Mouse (Mus musculus) midbrain, postnatal 0 days (tissue): ENCODE data around the gene Klf16. TPM values are rescaled to one million over a fixed set of nuclear protein-coding genes. Genes with fewer than 3 reads are reported as not detected.
A peak's percentile ranks its signal among the peaks of the same experiment; 100 is the strongest.

ENCODE experiments used
- ATAC-seq: fragments of 200-750 bp; cut with Nextera tagmentation; 2 replicates; pipeline ENCODE4 v1.8.0; 2017; ENCODE audit warnings: moderate number of reproducible peaks, mild to moderate bottlenecking, moderate TSS enrichment, moderate library complexity; ENCODE audit not compliant: low FRiP score
- DNase-seq: peaks from one replicate; pipeline ENCODE4 v3.0.0-alpha.2; 2015; ENCODE audit warnings: low spot score
- H3K27ac ChIP-seq: fragments of 300-500 bp; sonication (generic); 2 replicates; pipeline ENCODE4 v1.5.1; 2014; ENCODE audit warnings: low read depth, mild to moderate bottlenecking, low read length, mixed read lengths
- H3K27me3 ChIP-seq: fragments of 300-500 bp; sonication (generic); 2 replicates; pipeline ENCODE4 v1.6.1; 2014; ENCODE audit warnings: low read length, control low read depth, mixed read lengths; ENCODE audit not compliant: insufficient read depth
- H3K36me3 ChIP-seq: fragments of 300-500 bp; sonication (generic); 2 replicates; pipeline ENCODE4 v1.6.1; 2014; ENCODE audit warnings: low read length, control low read depth, mixed read lengths; ENCODE audit not compliant: insufficient read depth
- H3K4me1 ChIP-seq: fragments of 300-500 bp; sonication (generic); 2 replicates; pipeline ENCODE4 v1.6.1; 2014; ENCODE audit warnings: mild to moderate bottlenecking, control low read depth, antibody characterized with exemption, low read length, mixed read lengths; ENCODE audit not compliant: insufficient read depth
- H3K4me2 ChIP-seq: fragments of 300-500 bp; sonication (generic); 2 replicates; pipeline ENCODE4 v1.6.1; 2014; ENCODE audit warnings: low read depth, mild to moderate bottlenecking, low read length, mixed read lengths; ENCODE audit not compliant: poor library complexity, severe bottlenecking
- H3K4me3 ChIP-seq: fragments of 300-500 bp; sonication (generic); 2 replicates; pipeline ENCODE4 v1.5.1; 2014; ENCODE audit warnings: low read depth, mild to moderate bottlenecking, low read length, moderate library complexity
- H3K9ac ChIP-seq: fragments of 300-500 bp; sonication (generic); replicated peaks from 2 replicates; pipeline ENCODE4 v1.6.1; 2014; ENCODE audit warnings: mild to moderate bottlenecking, low read length, moderate library complexity, mixed read lengths; ENCODE audit not compliant: poor library complexity, severe bottlenecking
- H3K9me3 ChIP-seq: fragments of 300-500 bp; sonication (generic); 2 replicates; pipeline ENCODE4 v1.6.1; 2016; ENCODE audit warnings: low read length, control low read depth
- CTCF ChIP-seq: IDR thresholded peaks from 2 replicates; pipeline ENCODE4 v1.5.1; 2016; ENCODE audit warnings: antibody characterized with exemption, mild to moderate bottlenecking
- WGBS: fragments of 180-500 bp; shearing (Covaris S2); extraction: QIAGEN DNeasy Blood & Tissue Kit; methylation state at CpG from one replicate; pipeline ENCODE4 v1.1.7; 2014; 5-methylcytosine and 5-hydroxymethylcytosine counted together
- polyA plus RNA-seq: library from polyadenylated mRNA; unstranded; fragments of >200 nt; fragmentation: Nextera tagmentation; extraction: Ambion mirVana; gene quantifications from 2 replicates; pipeline ENCODE4 v1.2.1, GENCODE M21; 2015
- total RNA-seq: library from RNA; depleted of rRNA; stranded (reverse); fragments of >200 nt; gene quantifications from 2 replicates; pipeline ENCODE4 v1.2.3, GENCODE M21; 2014

Klf16 gene
- total and polyA plus RNA-seq, 2 experiments from 2014 or later, result 8.3 to 18.1 TPM

DNA sequence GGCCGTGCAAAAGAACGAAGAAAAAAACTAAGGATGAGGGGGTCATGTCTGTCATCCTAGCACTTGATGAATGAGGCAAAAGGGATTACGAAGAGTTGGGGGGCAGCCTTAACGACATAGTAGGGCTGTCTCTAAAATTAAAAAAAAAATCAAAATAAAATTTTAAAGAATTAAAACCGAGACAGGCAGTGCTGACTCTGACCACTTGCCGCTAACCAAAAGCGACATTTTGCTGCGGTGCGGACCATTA lies 44.5 kb upstream of the Klf16 start:
- no peak for DNase-seq
- no peak for ATAC-seq
- WGBS, result under 1% methylated on average over 9 of the region's 9 CpGs

GRCm38 (mm10) chr10:80620796-80621689 lies 43.9 kb upstream of the Klf16 start:
- Histone ChIP-seq H3K36me3 (peaks cover 1% of the 10 kb centered on the region; the same call in 1 of the 2 replicates), H3K9me3 (no peaks in the 10 kb centered on the region), H3K4me2 (peak overlapping the region; percentile 73), H3K9ac (peak overlapping the region; percentile 62), H3K4me3 (peak overlapping the region; percentile 81), H3K27me3 (no peaks in the 10 kb centered on the region), H3K4me1 (peaks cover 11% of the 10 kb centered on the region), H3K27ac (peak overlapping the region; percentile 81)
- DNase-seq (no peak), ATAC-seq (no peak)
- WGBS, result 53% methylated on average over 16 of the region's 16 CpGs
- no peak for TF ChIP-seq CTCF

More for the DNA sequence above, 44.5 kb upstream of the Klf16 start:
- Histone ChIP-seq H3K27ac (peak overlapping the region; percentile 81), H3K4me2 (peak overlapping the region; percentile 73), H3K9ac (peak overlapping the region; percentile 62), H3K36me3 (no peaks in the 10 kb centered on the region), H3K4me3 (peak overlapping the region; percentile 81), H3K4me1 (peaks cover 11% of the 10 kb centered on the region), H3K27me3 (no peaks in the 10 kb centered on the region), H3K9me3 (no peaks in the 10 kb centered on the region)
- TF ChIP-seq CTCF, result no peak

GRCm38 (mm10) chr10:80620365-80620764 lies 43.2 kb upstream of the Klf16 start:
- H3K4me2 ChIP-seq, result no peak overlapping the region
- peaks cover 11% of the 10 kb centered on the region for H3K4me1 ChIP-seq
- H3K4me3 ChIP-seq, result no peak overlapping the region
- peaks cover 6% of the 10 kb centered on the region; the same call in 1 of the 2 replicates for H3K36me3 ChIP-seq
- H3K9ac ChIP-seq, result no peak overlapping the region
- H3K9me3 ChIP-seq, result no peaks in the 10 kb centered on the region
- TF ChIP-seq CTCF, result no peak
- no peak overlapping the region for H3K27ac ChIP-seq
- ATAC-seq (no peak), DNase-seq (no peak)
- 86% methylated on average over 9 of the region's 9 CpGs for WGBS
- H3K27me3 ChIP-seq, result no peaks in the 10 kb centered on the region

GRCm38 (mm10) chr10:80619465-80620244 lies 42.5 kb upstream of the Klf16 start:
- no peak overlapping the region for H3K4me2 ChIP-seq
- ATAC-seq (no peak), DNase-seq (no peak)
- peaks cover 11% of the 10 kb centered on the region for H3K4me1 ChIP-seq
- WGBS, result 32% methylated on average over 8 of the region's 8 CpGs
- no peak overlapping the region for H3K4me3 ChIP-seq
- H3K9me3 ChIP-seq, result no peaks in the 10 kb centered on the region
- H3K36me3 ChIP-seq, result peaks cover 14% of the 10 kb centered on the region
- H3K27me3 ChIP-seq, result no peaks in the 10 kb centered on the region
- no peak overlapping the region for H3K27ac ChIP-seq
- no peak overlapping the region for H3K9ac ChIP-seq
- TF ChIP-seq CTCF, result no peak

DNA sequence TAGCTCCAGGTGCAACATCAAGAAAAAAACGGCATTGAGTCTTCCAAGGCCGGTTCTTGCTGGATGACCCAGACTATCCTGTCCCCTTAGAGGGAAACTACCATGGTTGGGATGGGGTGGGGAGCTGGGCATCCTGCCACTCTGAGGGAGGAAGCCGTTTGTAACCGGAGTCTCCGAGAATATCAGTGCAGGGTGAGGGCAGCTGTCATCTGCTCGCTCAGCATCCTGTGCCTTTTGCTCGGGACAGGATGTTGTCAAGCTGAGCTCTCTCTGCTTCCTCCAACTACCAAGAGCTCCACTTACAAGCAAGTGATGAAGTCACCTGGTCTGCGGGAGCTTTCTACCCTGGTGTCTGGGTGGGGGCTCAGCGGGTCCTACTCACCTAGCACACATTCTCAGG lies 41.1 kb upstream of the Klf16 start:
- H3K27me3 ChIP-seq, result no peaks in the 10 kb centered on the region
- H3K4me2 ChIP-seq, result no peak overlapping the region
- DNase-seq (no peak), ATAC-seq (no peak)
- 81% methylated on average over 9 of the region's 9 CpGs for WGBS
- peaks cover 22% of the 10 kb centered on the region for H3K36me3 ChIP-seq
- H3K4me1 ChIP-seq, result no peaks in the 10 kb centered on the region
- TF ChIP-seq CTCF, result no peak
- no peak overlapping the region for H3K27ac ChIP-seq
- H3K9me3 ChIP-seq, result no peaks in the 10 kb centered on the region
- no peak overlapping the region for H3K4me3 ChIP-seq
- no peak overlapping the region for H3K9ac ChIP-seq

GRCm38 (mm10) chr10:80614351-80614750 lies 37.2 kb upstream of the Klf16 start:
- DNase-seq (no peak), ATAC-seq (no peak)
- TF ChIP-seq CTCF, result no peak
- no peaks in the 10 kb centered on the region for H3K9me3 ChIP-seq
- H3K27me3 ChIP-seq, result no peaks in the 10 kb centered on the region
- no peaks in the 10 kb centered on the region for H3K4me1 ChIP-seq
- 90% methylated on average over 6 of the region's 6 CpGs for WGBS
- H3K4me3 ChIP-seq, result no peak overlapping the region
- H3K9ac ChIP-seq, result no peak overlapping the region
- H3K27ac ChIP-seq, result no peak overlapping the region
- H3K4me2 ChIP-seq, result no peak overlapping the region
- H3K36me3 ChIP-seq, result peaks cover 33% of the 10 kb centered on the region
